Mouse (Mus musculus): ENCODE measurements at regions not wholly inside any gene's neighbourhood (a gene's known extent, or its start where the extent isn't known, plus 50 kb on each side); places are given as distances from the start of the nearest gene placed in this dataset.

DNA sequence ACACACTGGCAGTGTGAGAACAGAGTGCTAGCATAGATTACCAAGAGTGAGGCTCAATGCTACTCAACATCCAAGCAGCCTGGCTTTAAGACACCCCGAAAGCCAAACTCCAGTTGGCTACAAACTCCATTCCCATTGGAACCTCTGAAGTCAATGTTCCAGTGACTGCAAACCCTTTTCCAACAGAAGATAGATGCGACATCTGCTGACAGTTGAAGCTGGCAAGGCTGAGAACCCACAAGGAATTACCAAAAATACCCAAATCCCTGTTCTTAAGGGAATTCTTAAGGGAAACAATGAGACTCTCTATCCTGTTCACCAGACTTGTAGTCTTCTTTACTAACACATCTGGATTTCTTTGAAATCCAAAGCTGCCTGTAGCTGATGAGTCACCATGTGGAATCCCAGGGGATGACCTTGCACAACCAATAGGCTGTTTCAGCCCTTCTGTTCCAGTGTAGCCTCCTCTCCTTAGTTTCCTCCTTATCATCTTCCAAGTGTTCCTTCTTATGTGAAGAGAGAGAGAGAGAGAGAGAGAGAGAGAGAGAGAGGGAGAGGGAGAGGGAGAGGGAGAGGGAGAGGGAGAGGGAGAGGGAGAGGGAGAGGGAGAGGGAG lies 70.1 kb upstream of the Xylt1 start:
- Histone ChIP-seq H3K9ac (replicated peaks; ENCODE audit: low read length) (no peak overlapping the region), H3K9me3 (ENCODE audit: low read length) (no peaks in the 10 kb centered on the region), H3K36me3 (ENCODE audit: insufficient read depth, low read length) (no peaks in the 10 kb centered on the region), H3K27ac (ENCODE audit: low read length) (no peak overlapping the region), H3K27me3 (ENCODE audit: insufficient read depth, low read length) (no peaks in the 10 kb centered on the region), H3K4me2 (replicated peaks; ENCODE audit: low read depth, low read length) (no peak overlapping the region), H3K4me3 (ENCODE audit: low read length) (no peak overlapping the region), H3K4me1 (ENCODE audit: insufficient read depth, low read length) (no peaks in the 10 kb centered on the region)
- WGBS: 86% methylated on average over 2 of the region's 2 CpGs
- ATAC-seq (ENCODE audit: low FRiP score, low TSS enrichment): no peak

DNA sequence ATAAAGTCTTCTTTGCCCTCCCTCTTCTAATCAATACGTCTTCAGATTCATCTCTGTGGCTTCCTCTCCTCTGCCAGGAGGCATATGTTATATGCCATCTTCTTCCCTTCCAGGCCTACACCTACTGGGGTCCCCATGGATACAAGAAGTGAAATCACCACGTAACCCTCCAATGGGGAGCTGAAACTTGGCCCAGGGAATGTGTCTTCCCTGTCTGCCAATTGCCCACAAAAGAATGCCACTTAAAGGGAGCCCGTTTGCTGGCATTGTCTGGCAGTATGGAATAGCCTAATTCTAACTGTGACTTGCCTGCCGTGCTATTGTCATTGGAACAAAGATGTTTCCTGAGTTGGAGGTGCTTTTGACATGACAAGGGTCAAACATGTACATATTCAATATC lies 69.5 kb upstream of the Xylt1 start:
- Histone ChIP-seq H3K27ac (ENCODE audit: low read length) (no peak overlapping the region), H3K27me3 (ENCODE audit: insufficient read depth, low read length) (no peaks in the 10 kb centered on the region), H3K36me3 (ENCODE audit: insufficient read depth, low read length) (no peaks in the 10 kb centered on the region), H3K4me3 (ENCODE audit: low read length) (no peak overlapping the region), H3K9ac (replicated peaks; ENCODE audit: low read length) (no peak overlapping the region), H3K4me2 (replicated peaks; ENCODE audit: low read depth, low read length) (no peak overlapping the region), H3K9me3 (ENCODE audit: low read length) (no peaks in the 10 kb centered on the region), H3K4me1 (ENCODE audit: insufficient read depth, low read length) (no peaks in the 10 kb centered on the region)
- no peak for ATAC-seq (ENCODE audit: low FRiP score, low TSS enrichment)
- WGBS: 74% methylated on average over 4 of the region's 4 CpGs

DNA sequence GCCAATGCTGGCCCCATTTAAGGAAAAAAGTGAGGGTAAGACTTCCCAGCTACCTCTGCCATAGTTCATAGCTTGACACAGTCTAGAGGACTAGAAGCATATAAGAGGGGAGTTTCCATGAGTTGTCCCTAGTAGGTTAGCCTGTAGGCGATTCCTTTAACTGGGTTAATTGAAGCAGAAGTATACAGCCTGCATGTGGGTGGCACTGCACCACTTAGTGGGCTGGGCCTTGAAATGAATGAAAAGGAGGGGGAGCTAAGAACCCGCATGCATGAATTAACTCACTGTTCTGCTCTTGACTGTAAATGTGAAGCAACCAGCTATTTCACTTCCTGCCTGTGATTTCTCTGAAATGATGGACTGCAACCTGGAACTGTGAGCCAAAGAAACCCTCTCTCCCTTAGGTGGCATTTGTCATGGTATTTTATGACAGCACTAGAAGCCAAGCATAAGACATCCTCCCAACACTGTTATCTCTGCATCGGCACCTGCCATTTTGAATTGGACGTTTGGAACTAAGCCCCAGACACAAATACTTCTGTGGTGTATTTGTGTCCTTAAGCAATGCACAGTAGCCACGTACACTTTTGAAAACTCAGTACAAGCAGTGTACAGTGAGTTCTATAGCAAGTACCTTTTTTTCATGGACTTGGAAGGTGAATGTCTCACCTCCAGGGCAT lies 64.5 kb upstream of the Xylt1 start:
- no peak overlapping the region for H3K27ac ChIP-seq (ENCODE audit: low read length)
- no peaks in the 10 kb centered on the region for H3K4me1 ChIP-seq (ENCODE audit: insufficient read depth, low read length)
- no peaks in the 10 kb centered on the region for H3K36me3 ChIP-seq (ENCODE audit: insufficient read depth, low read length)
- H3K9me3 ChIP-seq (ENCODE audit: low read length): no peaks in the 10 kb centered on the region
- no peak overlapping the region for H3K9ac ChIP-seq (replicated peaks; ENCODE audit: low read length)
- 78% methylated on average over 5 of the region's 5 CpGs for WGBS
- no peaks in the 10 kb centered on the region for H3K27me3 ChIP-seq (ENCODE audit: insufficient read depth, low read length)
- no peak overlapping the region for H3K4me2 ChIP-seq (replicated peaks; ENCODE audit: low read depth, low read length)
- ATAC-seq (ENCODE audit: low FRiP score, low TSS enrichment): no peak
- no peak overlapping the region for H3K4me3 ChIP-seq (ENCODE audit: low read length)

- H3K4me3 ChIP-seq (ENCODE audit: low read length): no peak overlapping the region
- H3K4me1 ChIP-seq (ENCODE audit: insufficient read depth, low read length): no peaks in the 10 kb centered on the region
- 79% methylated on average over 2 of the region's 2 CpGs for WGBS
- no peaks in the 10 kb centered on the region for H3K36me3 ChIP-seq (ENCODE audit: insufficient read depth, low read length)
- no peak for ATAC-seq (ENCODE audit: low FRiP score, low TSS enrichment)
- H3K27me3 ChIP-seq (ENCODE audit: insufficient read depth, low read length): no peaks in the 10 kb centered on the region
- no peak overlapping the region for H3K27ac ChIP-seq (ENCODE audit: low read length)
- no peaks in the 10 kb centered on the region for H3K9me3 ChIP-seq (ENCODE audit: low read length)
- no peak overlapping the region for H3K9ac ChIP-seq (replicated peaks; ENCODE audit: low read length)
- H3K4me2 ChIP-seq (replicated peaks; ENCODE audit: low read depth, low read length): no peak overlapping the region
Measured at GRCm38 (mm10) chr7:117317362-117317761, 63.4 kb upstream of the Xylt1 start.

DNA sequence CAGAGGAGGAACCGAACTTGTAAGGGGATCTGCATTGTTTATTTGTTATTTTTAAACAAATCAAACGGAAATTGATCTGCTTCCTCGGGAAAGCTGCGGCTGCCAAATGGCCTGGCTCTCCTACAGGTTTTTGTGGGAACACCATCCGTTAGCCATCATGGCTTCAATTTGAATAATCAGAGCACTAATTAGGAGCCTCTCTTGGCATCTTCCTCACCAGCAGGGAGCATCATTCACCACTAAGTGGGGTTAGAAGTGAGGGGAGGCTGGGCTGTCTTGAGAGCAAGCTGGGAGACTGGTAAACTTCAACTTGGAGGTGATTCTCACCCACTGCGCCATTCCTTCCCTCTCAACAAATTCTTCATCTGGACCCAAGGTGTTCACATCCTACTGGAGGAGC lies 60.2 kb upstream of the Xylt1 start:
- 43% methylated on average over 6 of the region's 6 CpGs for WGBS
- no peak for ATAC-seq (ENCODE audit: low FRiP score, low TSS enrichment)

More for the DNA sequence above, 60.2 kb upstream of the Xylt1 start:
- H3K4me2 ChIP-seq (replicated peaks; ENCODE audit: low read depth, low read length): no peak overlapping the region
- no peaks in the 10 kb centered on the region for H3K36me3 ChIP-seq (ENCODE audit: insufficient read depth, low read length)
- no peaks in the 10 kb centered on the region for H3K4me1 ChIP-seq (ENCODE audit: insufficient read depth, low read length)
- no peaks in the 10 kb centered on the region for H3K27me3 ChIP-seq (ENCODE audit: insufficient read depth, low read length)
- H3K4me3 ChIP-seq (ENCODE audit: low read length): no peak overlapping the region
- H3K9me3 ChIP-seq (ENCODE audit: low read length): no peaks in the 10 kb centered on the region
- H3K27ac ChIP-seq (ENCODE audit: low read length): no peak overlapping the region
- no peak overlapping the region for H3K9ac ChIP-seq (replicated peaks; ENCODE audit: low read length)

All from kidney, embryonic 16.5 days (tissue).